Mouse (Mus musculus) kidney, adult 11 months (tissue): ENCODE measurements around the gene Vps13d.
"Not testable (repeated sequence)": the region's sequence is repeated elsewhere in the genome, so short reads cannot be mapped to it uniquely, and the experiment has no call there.

Source experiments
- DNase-seq: peaks from one replicate; pipeline ENCODE4 v3.0.0; 2022

Gene Vps13d

DNA sequence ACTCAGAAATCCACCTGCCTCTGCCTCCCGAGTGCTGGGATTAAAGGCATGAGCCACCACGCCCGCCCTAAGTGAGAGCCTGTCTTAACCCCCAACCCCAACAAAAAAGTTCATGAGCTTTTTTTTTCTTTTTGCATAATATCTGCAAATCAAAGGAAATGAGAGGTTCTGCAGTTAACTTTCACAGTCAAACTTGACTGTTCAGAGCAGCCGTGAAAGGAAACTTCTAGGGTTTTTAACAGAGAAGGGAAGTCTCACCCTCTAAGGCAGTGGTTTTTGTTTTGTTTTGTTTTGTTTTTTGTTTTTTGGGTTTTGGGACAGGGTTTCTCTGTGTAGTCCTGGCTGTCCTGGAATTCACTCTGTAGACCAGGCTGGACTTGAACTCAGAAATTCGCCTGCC lies 15.8 kb upstream of the Vps13d start:
- DNase-seq: no peak

DNA sequence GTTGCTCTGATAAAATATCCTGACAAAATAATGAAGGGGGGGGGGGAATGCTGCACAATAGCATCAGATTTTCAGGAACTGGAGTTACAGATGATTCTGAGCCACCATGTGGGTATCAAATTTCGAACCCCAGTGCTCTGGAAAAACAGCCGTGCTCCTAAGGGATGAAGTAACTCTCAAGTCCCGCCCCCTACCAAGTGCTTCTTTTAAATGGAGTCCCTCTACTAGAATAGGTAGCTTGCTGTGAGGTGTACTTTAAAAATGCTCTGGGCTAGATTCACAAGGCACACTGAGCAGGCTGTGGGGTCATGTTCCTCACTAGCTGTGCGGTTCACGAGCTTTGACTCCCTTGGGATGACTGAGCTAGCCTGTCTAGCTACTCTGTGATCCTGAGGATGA lies 14.9 kb upstream of the Vps13d start:
- DNase-seq: no peak

DNA sequence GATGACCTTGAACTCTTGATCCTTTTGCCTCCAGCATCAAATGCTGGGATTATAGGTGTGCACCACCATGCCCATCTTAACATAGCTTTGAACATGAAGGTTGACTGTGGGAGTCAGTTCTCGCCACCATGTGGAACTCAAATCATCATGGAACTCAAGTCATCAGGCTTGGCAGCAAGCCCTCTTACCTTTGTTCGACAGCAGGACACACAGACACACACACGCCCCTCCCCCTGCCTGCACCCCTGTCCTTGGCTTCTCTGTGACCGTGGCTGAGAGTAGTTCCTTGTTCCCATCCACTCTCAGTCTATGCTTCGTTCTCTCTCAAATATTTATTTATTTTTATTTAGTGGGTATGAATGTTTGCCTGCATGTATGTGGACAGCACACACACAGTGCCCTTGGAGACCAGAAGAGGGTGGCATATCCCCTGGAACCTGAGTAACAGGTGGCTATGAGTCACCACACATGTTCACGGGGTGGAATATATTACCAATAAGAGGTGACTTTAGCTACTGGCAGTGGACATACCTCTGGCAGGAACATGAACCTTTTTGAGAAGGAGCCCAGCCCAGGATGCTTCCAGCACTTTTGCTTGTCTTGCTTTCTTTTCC lies 14.4 kb upstream of the Vps13d start:
- DNase-seq: no peak

DNA sequence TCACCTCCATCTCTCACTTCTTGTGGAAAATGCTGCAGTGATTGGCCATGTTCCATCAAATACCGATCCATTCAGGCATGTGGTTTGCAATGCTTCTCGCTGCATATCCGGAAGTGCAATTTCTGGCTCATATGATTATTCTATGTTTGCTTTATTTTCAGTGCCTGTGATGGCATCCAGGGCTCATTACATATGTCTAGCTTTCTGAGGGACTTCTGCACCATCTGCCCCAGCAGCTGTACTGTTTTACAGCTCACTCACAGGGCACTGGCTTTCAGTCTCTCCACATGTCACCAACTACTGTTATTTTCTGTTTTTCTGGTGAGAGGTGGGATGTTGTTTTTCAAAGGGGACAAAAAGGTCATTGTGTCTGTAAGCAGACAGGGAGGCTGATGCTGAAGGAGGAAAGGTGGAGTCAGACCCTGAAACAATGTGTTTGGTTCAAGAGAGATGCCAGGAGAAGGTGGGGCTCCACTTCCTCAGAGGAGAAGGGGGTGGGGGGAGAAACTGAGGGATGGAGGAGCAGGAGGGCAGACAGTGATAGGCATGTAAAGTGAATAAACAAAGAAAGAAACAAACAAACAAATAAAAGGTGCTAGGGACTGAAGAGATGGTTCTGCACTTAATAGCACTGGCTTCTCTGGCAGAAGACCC lies 13.0 kb upstream of the Vps13d start:
- no peak for DNase-seq

DNA sequence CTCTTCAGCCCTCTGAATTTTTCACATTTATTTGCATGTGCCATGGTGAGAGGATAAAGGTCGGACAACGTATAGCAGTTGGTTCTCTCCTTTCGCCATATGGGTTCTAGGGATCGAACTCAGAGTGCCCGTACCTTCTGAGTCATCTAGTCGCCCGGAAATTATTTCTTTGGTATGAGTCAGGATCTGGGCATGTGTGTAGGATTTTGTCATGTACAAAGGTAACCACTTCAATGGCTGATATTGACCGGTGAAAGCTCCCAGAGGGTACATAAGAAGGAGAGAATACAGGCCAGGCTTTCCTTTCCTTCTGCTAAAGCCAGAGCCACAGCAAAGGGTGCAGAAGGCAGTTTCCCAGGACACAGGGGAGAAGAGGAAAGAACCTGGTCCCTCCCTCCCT lies 10.0 kb upstream of the Vps13d start:
- DNase-seq: no peak

DNA sequence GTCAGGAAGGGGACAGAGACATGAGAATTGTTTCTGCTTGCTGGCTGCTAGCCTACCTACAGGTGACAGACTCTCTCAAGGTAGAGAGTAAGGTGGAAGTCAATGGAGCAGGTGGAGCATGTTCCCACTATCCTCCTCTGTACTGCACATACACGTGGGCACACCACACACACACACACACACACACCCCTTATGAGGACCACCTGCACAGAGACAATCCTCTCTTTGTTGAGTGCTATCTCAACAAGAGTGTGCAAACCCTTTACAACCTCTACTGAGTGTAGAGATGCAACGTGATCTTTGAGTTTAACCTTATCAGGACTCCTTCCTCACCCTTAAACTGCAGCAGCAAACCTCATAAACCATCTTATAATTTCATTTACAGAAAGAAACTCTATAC lies 8.5 kb upstream of the Vps13d start:
- DNase-seq: no peak

DNA sequence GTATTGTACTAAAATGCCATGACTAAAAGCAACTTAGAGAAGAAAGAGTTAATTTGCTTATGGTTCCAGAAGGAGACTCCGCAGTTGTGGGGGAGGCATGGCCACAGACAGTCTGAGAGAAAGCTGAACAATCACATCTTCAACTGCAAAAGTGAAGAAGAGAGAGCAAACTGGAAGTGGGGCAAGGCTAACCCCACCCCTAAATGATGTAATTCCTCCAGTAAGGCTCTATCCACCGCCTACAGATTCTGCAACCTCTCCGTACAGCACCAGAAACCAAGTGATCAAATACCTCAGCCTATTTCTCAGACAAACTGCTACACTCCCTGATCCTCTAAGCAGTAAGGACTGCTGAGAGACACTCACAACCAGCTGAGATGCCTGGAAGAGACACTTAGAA lies 6.6 kb upstream of the Vps13d start:
- DNase-seq: no peak

DNA sequence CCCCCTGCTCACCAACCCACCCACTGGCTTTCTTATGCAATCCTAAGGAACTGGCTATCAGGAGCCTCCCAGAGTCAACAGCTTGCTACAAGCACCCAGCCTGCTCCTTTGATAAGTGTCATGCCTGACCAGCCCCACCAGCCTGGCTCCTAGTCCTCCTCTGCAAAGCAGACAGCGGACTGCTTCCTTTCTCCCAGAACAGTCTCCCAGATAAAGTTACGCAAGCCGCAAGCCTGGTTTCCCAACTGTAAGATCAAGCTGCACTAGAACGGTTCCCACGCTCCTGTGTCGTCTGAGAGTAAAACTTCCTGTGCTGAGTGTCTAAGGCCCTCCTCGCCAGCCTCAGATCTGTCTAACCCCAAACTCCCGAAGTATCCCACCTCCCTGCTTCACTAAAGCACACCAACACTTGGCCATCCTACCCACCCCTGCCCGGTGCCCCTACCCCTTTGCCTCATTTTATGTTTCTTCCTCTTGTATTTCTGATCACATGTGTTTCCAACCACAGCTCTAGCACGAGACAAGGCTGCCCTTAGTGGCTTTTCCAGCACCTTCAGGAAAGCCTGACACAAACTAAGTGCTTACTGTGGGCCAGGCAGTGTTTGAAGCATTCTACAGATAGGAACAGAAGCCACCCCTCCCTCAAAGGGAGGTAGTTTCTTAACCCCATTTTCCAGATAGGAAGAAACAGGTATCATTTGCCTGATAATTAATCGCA lies 5.3 kb upstream of the Vps13d start:
- DNase-seq: no peak

DNA sequence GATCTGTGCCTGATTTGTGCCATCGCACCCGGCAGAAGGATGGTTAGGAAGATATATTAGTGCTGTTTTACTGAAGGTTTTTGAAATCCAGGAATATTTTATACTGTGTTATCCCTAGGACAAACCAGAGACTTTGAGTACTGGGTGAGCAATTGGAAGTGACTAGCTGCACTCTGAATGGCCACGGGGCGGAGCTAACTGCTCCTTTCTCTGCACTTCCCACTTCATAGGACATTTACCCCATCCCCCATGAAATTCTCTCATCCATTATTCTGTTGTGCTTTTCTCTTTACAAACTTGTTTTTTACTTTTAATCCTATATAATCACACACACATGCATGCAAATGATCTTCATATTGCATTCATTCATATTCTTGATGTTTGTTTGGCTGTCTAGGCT lies 1.8 kb upstream of the Vps13d start:
- no peak for DNase-seq

DNA sequence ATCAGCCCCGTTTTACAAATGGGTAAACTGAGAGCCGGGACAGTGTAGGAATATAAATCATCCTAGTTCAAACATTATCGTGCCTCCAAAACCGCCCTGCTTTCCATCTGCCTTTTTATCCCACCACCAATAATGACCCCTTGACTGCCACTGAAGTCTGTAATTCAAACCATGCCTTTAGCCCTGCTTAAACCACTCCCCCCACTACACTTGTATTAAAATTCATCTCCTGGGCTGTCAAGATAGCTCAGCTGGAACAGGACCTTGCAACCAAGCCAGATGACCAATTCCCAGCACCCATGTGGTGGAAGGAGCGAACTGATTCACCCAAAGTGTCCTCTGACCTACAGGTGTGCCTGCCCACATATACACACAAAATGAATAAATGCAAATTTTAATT lies 367 bp upstream of the Vps13d start:
- DNase-seq: no peak

DNA sequence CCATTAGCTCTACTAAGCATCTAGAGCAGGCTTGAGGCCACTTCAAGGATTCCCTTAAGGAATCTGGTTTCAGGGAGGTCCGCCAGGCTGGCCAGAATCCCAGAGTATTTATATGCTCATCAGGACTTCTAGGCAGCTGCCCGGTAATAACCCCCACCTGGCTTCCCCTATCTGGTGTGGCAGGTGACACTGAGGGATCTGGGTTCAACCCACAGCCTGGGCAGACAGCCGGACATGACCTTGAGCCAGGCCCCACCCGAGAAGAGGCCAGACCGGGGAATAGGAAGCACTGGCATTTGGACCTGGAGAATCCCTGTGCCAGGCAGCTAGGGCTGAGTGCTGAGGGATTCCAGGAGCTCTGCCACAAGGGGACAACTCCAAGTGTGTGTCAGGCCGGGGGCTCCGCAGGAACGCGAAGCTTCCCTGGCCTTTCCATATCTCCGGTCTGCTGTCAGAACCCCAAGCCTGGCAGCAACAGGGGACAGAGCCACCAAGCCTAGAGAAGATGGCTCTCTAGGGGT lies 754 bp downstream of the Vps13d start:
- peak; percentile 76 for DNase-seq

DNA sequence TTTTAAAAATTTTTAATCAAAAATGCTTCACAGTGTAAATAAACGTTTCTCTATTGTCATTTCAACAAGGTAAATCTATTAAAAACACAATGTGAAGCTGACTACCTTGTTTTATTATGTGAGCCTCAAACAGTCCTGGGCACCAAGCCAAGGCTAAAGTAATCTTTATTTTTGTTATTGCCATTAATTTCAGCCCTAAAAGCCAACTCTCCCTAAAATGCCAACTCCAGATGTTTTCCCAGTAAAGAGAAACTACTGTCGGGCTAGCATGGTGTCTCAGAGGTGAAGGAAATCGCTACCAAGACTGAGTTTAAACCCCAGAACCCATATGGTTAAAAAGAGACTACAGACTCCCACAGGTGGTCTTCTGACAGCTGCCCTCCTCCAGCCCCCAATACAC lies 1.4 kb downstream of the Vps13d start:
- DNase-seq: no peak

DNA sequence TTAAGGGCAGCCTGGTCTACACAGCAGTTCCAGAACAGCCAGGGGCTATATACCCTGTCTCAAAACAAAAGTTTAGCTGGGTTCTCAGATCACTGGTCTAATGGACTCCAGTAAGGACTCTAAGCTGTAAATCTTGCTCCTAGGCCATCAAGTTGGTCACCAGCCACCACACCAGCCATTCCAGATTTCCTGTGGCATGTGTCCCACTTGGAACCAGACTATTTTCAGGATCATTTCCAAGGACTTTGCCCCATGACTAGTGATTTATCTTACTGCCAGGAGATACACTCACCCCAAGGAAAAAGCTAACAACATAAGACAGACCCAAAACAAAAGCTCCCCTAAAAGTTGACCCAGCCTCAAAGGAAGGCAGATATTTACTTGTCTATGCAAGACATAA lies 2.1 kb downstream of the Vps13d start:
- DNase-seq: peak; percentile 70

DNA sequence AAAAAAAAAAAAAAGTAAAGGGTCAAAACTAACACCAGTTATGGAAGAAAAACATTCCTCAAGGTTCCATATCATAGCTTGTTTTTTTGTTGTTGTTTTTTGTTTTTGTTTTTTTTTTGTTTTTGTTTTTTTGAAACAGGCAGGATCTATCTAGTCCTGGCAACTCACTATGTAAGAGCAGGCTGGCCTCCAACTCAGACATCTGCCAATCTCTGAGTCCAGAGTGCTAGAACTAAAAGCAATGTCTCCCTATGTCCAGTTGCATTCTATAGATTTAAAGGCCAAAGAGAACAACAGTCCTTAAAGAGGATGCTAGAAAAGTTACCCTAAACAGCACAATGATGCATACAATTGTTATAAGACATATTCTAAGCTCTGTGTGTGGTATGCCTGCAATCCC lies 6.2 kb downstream of the Vps13d start:
- no peak for DNase-seq

DNA sequence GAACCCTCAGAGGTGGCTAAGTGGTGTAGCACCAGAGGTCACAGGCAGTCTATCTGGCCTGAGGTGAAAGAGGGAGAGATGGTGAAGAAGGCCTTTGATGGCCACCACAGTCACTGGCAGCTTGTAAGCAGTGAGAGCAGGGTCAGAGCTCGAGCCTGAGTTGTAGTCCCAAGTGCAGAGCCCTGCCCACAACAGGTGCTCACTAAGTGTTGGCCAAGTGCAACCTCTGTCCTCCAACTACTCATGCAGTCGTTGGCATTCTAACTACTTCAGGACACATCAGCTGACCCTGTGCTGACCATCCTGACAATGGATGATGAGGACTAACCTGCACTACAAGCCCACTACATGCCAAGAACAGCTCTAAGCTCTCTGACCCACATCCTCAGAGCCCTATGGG lies 7.2 kb downstream of the Vps13d start:
- DNase-seq: no peak

DNA sequence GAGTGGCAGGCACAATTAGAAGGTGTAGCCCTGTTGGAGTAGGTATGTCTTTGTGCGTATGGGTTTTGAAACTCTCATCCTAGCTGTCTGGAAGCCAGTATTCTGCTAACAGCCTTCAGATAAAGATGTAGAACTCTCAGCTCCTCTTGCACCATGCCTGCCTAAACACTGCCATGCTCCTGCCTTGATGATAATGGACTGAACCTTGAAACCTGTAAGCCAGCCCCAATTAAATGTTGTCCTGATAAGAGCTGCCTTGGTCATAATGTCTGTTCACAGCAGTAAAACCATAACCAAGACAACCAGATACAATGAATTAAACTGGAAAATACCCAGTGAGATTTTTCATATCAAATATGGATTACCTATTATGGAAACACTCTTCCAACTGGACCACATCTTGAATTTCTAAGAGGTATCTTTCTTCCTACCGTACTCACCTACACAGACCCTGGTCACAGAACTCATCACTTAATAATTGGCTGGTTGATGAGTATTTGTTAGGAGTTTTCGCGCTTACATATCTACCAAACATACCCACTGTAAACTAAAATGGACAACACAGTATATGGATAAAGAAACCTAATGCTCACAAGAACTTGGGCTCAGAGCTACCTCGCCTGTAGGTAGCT lies 15.8 kb downstream of the Vps13d start:
- DNase-seq: no peak

DNA sequence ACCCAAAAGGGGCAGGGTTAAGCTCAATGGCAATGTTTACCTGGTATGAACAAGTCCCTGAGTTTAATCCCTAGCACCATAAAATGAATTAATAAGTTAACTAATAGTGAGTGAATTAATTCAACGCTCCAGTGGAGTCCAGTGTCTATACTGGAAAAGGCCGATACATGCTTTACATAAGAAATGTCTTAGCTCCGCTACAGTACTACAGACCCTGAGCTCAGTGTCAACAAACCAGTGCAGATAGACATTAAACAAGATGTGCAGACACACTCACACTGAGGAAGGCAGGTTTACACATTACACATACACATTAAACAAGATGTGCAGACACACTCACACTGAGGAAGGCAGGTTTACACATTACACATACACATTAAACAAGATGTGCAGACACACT lies 29.3 kb downstream of the Vps13d start:
- not testable (repeated sequence) for DNase-seq

DNA sequence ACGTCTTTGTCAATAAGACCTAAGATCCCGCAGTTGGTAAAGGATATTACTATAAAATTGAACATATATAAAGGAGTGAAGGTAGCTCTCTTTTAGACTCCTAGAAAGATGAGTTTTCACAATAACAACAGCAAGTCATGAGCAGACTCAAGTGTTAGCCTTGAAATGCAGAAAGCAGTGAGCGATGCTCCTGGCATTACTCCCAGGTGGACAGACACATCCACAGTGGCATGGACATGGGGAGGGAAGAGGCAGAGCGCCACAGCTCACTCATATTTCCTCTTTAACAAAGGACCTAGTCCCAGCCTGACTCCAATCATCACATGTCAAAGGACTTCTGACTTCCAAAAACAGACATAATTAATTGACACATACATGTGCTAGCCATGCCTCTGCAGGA lies 30.7 kb downstream of the Vps13d start:
- DNase-seq: no peak

DNA sequence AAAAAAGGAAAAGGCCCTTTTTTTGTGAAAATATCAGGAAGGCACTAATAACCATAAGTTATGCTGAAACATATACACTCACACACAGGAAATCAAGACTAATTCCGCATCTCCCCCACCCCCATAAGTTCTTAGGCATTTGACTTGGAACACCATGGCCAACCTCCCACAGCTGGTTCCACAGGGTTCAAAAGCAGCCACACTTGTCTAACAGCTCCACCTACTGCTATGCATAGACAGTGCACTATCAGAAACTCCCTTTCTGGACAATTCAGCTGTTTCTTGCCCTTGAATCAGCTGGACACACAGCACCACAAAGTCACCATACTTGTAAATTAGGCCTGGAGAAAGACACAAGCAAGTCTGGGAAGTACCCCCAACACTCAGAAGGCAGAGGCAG lies 33.6 kb downstream of the Vps13d start:
- no peak for DNase-seq

DNA sequence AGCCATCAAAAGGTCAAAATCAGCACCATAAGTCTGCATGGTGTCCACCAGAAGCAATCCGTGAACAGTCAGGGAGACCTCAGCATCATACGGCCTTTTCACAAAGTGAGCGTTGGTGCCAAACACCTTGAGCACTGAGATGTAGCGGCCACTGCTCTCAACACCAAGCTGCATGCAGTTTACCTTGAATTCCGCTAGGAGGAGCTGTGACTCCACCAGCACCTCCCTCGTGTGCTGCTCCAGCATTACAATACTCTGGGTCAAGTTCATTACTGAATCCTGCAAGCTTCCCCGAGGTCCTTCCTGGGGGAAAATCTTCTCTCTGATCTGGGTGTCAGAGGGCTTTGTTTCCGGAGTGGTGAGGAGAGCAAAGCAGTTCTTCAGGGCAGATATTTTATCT lies 38.8 kb downstream of the Vps13d start:
- peak; percentile 29 for DNase-seq

DNA sequence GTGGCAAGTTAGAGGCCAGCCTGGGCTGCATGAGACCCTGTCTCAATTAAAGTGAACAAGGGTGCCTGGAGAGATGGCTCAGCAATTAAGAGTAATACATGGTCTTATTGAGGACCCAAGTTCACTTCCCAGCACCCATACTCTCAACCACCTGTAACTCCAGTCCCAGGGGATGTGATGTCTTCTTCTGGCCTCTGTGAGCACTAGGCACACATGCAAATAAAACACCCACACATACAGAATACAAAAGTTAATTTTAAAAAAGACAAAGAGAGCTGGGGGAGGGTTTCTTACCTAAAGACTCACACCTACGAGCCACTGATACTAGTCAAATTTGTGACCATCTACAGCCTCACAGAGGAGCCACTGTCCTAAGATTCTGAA lies 43.7 kb downstream of the Vps13d start:
- no peak for DNase-seq

DNA sequence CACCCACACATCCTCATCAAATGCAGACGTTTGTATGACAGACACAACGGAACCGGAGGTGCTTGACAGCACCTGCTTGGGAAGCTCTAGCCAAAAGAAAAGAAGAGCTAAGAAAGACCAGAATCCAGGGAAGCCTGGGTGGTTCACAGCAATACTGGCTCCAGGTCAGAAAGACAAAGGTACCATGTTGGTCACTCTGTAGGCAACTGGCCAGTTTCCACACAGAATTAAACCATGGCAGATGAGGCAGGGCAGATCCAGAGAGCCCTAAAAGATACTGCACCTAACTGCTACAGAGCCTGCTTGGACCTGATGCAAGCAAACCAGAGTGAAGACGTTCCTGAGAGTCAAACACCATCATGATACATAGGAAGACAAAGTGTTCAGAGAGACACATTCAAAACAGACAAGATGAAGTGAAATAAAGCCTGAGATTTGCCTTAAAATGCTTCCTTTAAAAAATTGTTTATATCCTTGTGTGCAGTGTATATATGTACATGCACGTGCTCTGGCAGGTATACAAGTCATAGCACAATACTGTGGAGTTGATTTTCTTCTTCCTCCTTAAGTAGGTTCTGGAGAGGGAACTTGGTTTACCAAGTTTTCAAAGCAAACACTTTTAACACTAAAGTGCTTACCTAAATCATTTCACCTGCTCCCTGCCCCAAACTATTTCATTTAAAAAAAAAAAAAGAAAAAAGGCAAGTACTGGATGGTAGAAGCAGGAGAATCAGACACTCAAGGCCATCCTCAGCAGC lies 44.3 kb downstream of the Vps13d start:
- no peak for DNase-seq
